ENCODE assay signal across 19 mouse cellular contexts in genomic region chr15:92895836-92896235, GRCm38 (mm10).
"Had no signal": no experiment of that assay in that cellular context is flagged by ENCODE, and none has a peak within 500 bp of the region (broad histone marks: within the 10 kb centered on the region; RNA-seq: fewer than 3 reads in every experiment).

No protein-coding gene starts in this region.

- H3K9ac ChIP-seq: kidney, embryonic 15.5 days; limb, embryonic 13.5 days; liver, embryonic 13.5 days; lung, embryonic 15.5 days; midbrain, embryonic 13.5 days; neural tube, embryonic 13.5 days had no signal

- H3K4me2 ChIP-seq: kidney, embryonic 15.5 days; limb, embryonic 13.5 days; liver, embryonic 13.5 days; lung, embryonic 15.5 days; midbrain, embryonic 13.5 days; neural tube, embryonic 13.5 days had no signal

- ATAC-seq: intestine, postnatal 0 days; midbrain, embryonic 13.5 days; midbrain, embryonic 16.5 days had no signal

- H3K27ac ChIP-seq: kidney, embryonic 15.5 days; left cerebral cortex, adult 2 months; limb, embryonic 13.5 days; liver, embryonic 13.5 days; lung, embryonic 15.5 days; midbrain, embryonic 10.5 days; midbrain, embryonic 13.5 days; neural tube, embryonic 13.5 days; stomach, postnatal 0 days had no signal

- DNase-seq: kidney, adult 2 months; kidney, postnatal 14 days; liver, embryonic 13.5 days; lung, postnatal 10 days; lung, postnatal 36 days; thymus, adult 2 months; thymus, postnatal 14 days had no signal

- H3K4me1 ChIP-seq: kidney, embryonic 15.5 days; limb, embryonic 13.5 days; liver, embryonic 13.5 days; lung, embryonic 15.5 days; megakaryocyte, embryonic 14.5 days; midbrain, embryonic 10.5 days; midbrain, embryonic 13.5 days; neural tube, embryonic 13.5 days had no signal

- H3K27me3 ChIP-seq: kidney, embryonic 15.5 days; limb, embryonic 13.5 days; liver, embryonic 13.5 days; lung, embryonic 15.5 days; megakaryocyte, embryonic 14.5 days; midbrain, embryonic 13.5 days; neural tube, embryonic 13.5 days had no signal

- H3K4me3 ChIP-seq: kidney, embryonic 15.5 days; left cerebral cortex, adult 2 months; limb, embryonic 13.5 days; liver, embryonic 13.5 days; lung, embryonic 15.5 days; megakaryocyte, embryonic 14.5 days; midbrain, embryonic 10.5 days; midbrain, embryonic 13.5 days; myocyte; neural tube, embryonic 13.5 days had no signal

- H3K36me3 ChIP-seq: kidney, embryonic 15.5 days; limb, embryonic 13.5 days; liver, embryonic 13.5 days; lung, embryonic 15.5 days; midbrain, embryonic 10.5 days; midbrain, embryonic 13.5 days; neural tube, embryonic 13.5 days had no signal

- H3K9me3 ChIP-seq: kidney, embryonic 15.5 days; limb, embryonic 13.5 days; lung, embryonic 15.5 days; midbrain, embryonic 10.5 days; midbrain, embryonic 13.5 days; neural tube, embryonic 13.5 days had no signal
